Mouse (Mus musculus): ENCODE data around the gene Fnd3c2.

DNA sequence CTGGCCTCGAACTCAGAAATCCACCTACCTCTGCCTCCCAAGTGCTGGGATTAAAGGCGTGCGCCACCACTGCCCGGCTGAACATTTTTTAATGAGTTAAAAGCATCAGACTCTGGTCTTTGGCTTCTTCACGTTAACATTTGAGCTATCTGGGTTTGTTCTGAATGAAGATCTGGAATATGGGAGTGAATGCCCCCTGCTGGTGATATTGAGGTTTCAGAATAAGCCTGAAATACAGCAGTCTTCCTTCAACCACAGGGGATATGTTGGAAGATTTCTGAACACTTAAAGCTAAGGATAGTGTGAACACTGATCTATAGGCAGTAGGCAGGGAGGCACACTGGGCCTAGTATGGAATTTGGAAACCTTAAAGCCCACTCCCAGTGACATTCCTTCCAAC, 56.3 kb downstream of the Fnd3c2 start:
- no peak for TF ChIP-seq CTCF (IDR thresholded peaks at IDR 0.05; ENCODE audit: extremely low read depth, insufficient read depth, insufficient read length, insufficient replicate concordance)
- no peak for TF ChIP-seq POLR2A (IDR thresholded peaks at IDR 0.05; ENCODE audit: low read depth, low read length)
